Mouse (Mus musculus) neural tube, embryonic 15.5 days (tissue): Measurements from ENCODE around the gene Kdm1b. TPM values are rescaled to one million over a fixed set of nuclear protein-coding genes. Genes with fewer than 3 reads are reported as not detected.

Experiments
- ATAC-seq: fragments of 200-750 bp; cut with Nextera tagmentation; 2 replicates; pipeline ENCODE4 v1.8.0; 2017; ENCODE audit warnings: mild to moderate bottlenecking, moderate TSS enrichment, moderate library complexity; ENCODE audit not compliant: low FRiP score
- H3K27ac ChIP-seq: fragments of 300-500 bp; sonication (generic); replicated peaks from 2 replicates; pipeline ENCODE4 v1.5.1; 2015; ENCODE audit warnings: mild to moderate bottlenecking, inconsistent platforms
- H3K27me3 ChIP-seq: fragments of 300-500 bp; sonication (generic); replicated peaks from 2 replicates; pipeline ENCODE4 v1.6.1; 2015; ENCODE audit warnings: inconsistent platforms
- H3K36me3 ChIP-seq: fragments of 300-500 bp; sonication (generic); 2 replicates; pipeline ENCODE4 v1.6.1; 2015; ENCODE audit warnings: inconsistent platforms
- H3K4me1 ChIP-seq: fragments of 300-500 bp; sonication (generic); 2 replicates; pipeline ENCODE4 v1.6.1; 2015; ENCODE audit warnings: inconsistent platforms
- H3K4me2 ChIP-seq: fragments of 300-500 bp; sonication (generic); 2 replicates; pipeline ENCODE4 v1.6.1; 2015; ENCODE audit warnings: inconsistent platforms, mild to moderate bottlenecking, moderate library complexity
- H3K4me3 ChIP-seq: fragments of 300-500 bp; sonication (generic); replicated peaks from 2 replicates; pipeline ENCODE4 v1.5.1; 2015; ENCODE audit warnings: mild to moderate bottlenecking, inconsistent platforms
- H3K9ac ChIP-seq: fragments of 300-500 bp; sonication (generic); replicated peaks from 2 replicates; pipeline ENCODE4 v1.6.1; 2015; ENCODE audit warnings: mild to moderate bottlenecking, inconsistent platforms
- H3K9me3 ChIP-seq: fragments of 300-500 bp; sonication (generic); replicated peaks from 2 replicates; pipeline ENCODE4 v1.6.1; 2016; ENCODE audit warnings: inconsistent platforms
- WGBS: fragments of 180-500 bp; shearing (Covaris S2); methylation state at CpG from one replicate; pipeline ENCODE4 v1.1.7; 2015; ENCODE audit warnings: mixed read lengths; 5-methylcytosine and 5-hydroxymethylcytosine counted together
- polyA plus RNA-seq: library from polyadenylated mRNA; unstranded; fragments of >200 nt; fragmentation: Nextera tagmentation; extraction: Ambion mirVana; gene quantifications from 2 replicates; pipeline ENCODE4 v1.2.1, GENCODE M21; 2015

The Kdm1b gene
- polyA plus RNA-seq, result 13.6 and 15.4 TPM in 2 replicates

GRCm38 (mm10) chr13:47043030-47043680, at the start of gene Kdm1b:
TSS of gene Kdm1b (plus strand) at chr13:47043499.
- peaks cover 21% of the 10 kb centered on the region for H3K4me1 ChIP-seq
- H3K4me3 ChIP-seq, result peak within 1 kb of the TSS; percentile 96

GRCm38 (mm10) chr13:46997355-46997754, 45.9 kb upstream of the Kdm1b start:
- H3K27ac ChIP-seq, result no peak overlapping the region
- no peaks in the 10 kb centered on the region for H3K27me3 ChIP-seq
- no peak overlapping the region for H3K9ac ChIP-seq
- no peaks in the 10 kb centered on the region for H3K9me3 ChIP-seq
- H3K4me1 ChIP-seq, result no peaks in the 10 kb centered on the region
- WGBS, result 81% methylated on average over 4 of the region's 4 CpGs
- H3K36me3 ChIP-seq, result no peaks in the 10 kb centered on the region
- H3K4me2 ChIP-seq, result no peak overlapping the region
- no peak for ATAC-seq
- H3K4me3 ChIP-seq, result no peak overlapping the region

More at GRCm38 (mm10) chr13:47043030-47043680, at the start of gene Kdm1b:
- peak; percentile 95 for ATAC-seq
- peak within 1 kb of the TSS; percentile 91 for H3K9ac ChIP-seq
- H3K36me3 ChIP-seq, result peaks cover 3% of the 10 kb centered on the region; the same call in 1 of the 2 replicates
- no peaks in the 10 kb centered on the region for H3K9me3 ChIP-seq
- under 1% methylated on average over 48 of the region's 48 CpGs for WGBS
- H3K27me3 ChIP-seq, result no peaks in the 10 kb centered on the region
- peak within 1 kb of the TSS; percentile 85 for H3K27ac ChIP-seq
- peak within 1 kb of the TSS; percentile 99 for H3K4me2 ChIP-seq

GRCm38 (mm10) chr13:46999498-46999897, 43.8 kb upstream of the Kdm1b start:
- H3K27me3 ChIP-seq, result no peaks in the 10 kb centered on the region
- 69% methylated on average over 5 of the region's 5 CpGs for WGBS

GRCm38 (mm10) chr13:47001590-47001989, 41.7 kb upstream of the Kdm1b start:
- WGBS, result 94% methylated on average over 4 of the region's 4 CpGs
- H3K4me1 ChIP-seq, result no peaks in the 10 kb centered on the region
- ATAC-seq, result no peak

More at GRCm38 (mm10) chr13:46999498-46999897, 43.8 kb upstream of the Kdm1b start:
- Histone ChIP-seq H3K9me3 (no peaks in the 10 kb centered on the region), H3K9ac (no peak overlapping the region), H3K27ac (no peak overlapping the region), H3K36me3 (no peaks in the 10 kb centered on the region), H3K4me3 (no peak overlapping the region), H3K4me2 (no peak overlapping the region), H3K4me1 (no peaks in the 10 kb centered on the region)
- no peak for ATAC-seq

GRCm38 (mm10) chr13:47013740-47014139, 29.6 kb upstream of the Kdm1b start:
- Histone ChIP-seq H3K9ac (no peak overlapping the region), H3K4me3 (peak overlapping the region; percentile 59), H3K27ac (no peak overlapping the region), H3K27me3 (no peaks in the 10 kb centered on the region), H3K4me1 (peaks cover 17% of the 10 kb centered on the region), H3K4me2 (peak overlapping the region; percentile 99), H3K36me3 (peaks cover 11% of the 10 kb centered on the region; the same call in 1 of the 2 replicates), H3K9me3 (peaks cover 25% of the 10 kb centered on the region)
- WGBS, result 66% methylated on average over 10 of the region's 10 CpGs
- no peak for ATAC-seq

More at GRCm38 (mm10) chr13:47001590-47001989, 41.7 kb upstream of the Kdm1b start:
- no peak overlapping the region for H3K4me3 ChIP-seq
- no peaks in the 10 kb centered on the region for H3K36me3 ChIP-seq
- H3K4me2 ChIP-seq, result no peak overlapping the region
- no peaks in the 10 kb centered on the region for H3K27me3 ChIP-seq
- H3K27ac ChIP-seq, result no peak overlapping the region
- H3K9me3 ChIP-seq, result no peaks in the 10 kb centered on the region
- H3K9ac ChIP-seq, result no peak overlapping the region

- H3K4me1 ChIP-seq, result peaks cover 17% of the 10 kb centered on the region
- peaks cover 23% of the 10 kb centered on the region for H3K9me3 ChIP-seq
- H3K27ac ChIP-seq, result no peak within 1 kb of the TSS
These were observed 28.7 kb upstream of the Kdm1b start, which contains the start of gene Nhlrc1 for GRCm38 (mm10) chr13:47014334-47015194. TSS of gene Nhlrc1 (minus strand) at chr13:47014850.

GRCm38 (mm10) chr13:47015195-47015501, 28.2 kb upstream of the Kdm1b start:
- 79% methylated on average over 5 of the region's 5 CpGs for WGBS
- Histone ChIP-seq H3K9ac (0 out of 2 replicates have a peak overlapping the region, but pooled peaks have one; percentile 57), H3K36me3 (peaks cover 3% of the 10 kb centered on the region; the same call in 1 of the 2 replicates), H3K4me1 (peaks cover 17% of the 10 kb centered on the region), H3K4me2 (peak overlapping the region; percentile 99), H3K4me3 (peak overlapping the region; percentile 59), H3K9me3 (peaks cover 18% of the 10 kb centered on the region), H3K27ac (no peak overlapping the region), H3K27me3 (no peaks in the 10 kb centered on the region)
- no peak for ATAC-seq

More at GRCm38 (mm10) chr13:47014334-47015194, 28.7 kb upstream of the Kdm1b start, which contains the start of gene Nhlrc1:
- Histone ChIP-seq H3K27me3 (no peaks in the 10 kb centered on the region), H3K4me2 (peak within 1 kb of the TSS; percentile 99), H3K4me3 (peak within 1 kb of the TSS; percentile 59), H3K9ac (peak within 1 kb of the TSS; percentile 57), H3K36me3 (peaks cover 8% of the 10 kb centered on the region; the same call in 1 of the 2 replicates)
- WGBS, result 4% methylated on average over 69 of the region's 73 CpGs
- peak; percentile 93 for ATAC-seq

GRCm38 (mm10) chr13:47017259-47017658, 26.0 kb upstream of the Kdm1b start:
- 47% methylated on average over 5 of the region's 5 CpGs for WGBS
- ATAC-seq, result 0 out of 2 replicates have a peak, but pooled peaks have one; percentile 53
- no peak overlapping the region for H3K9ac ChIP-seq
- H3K9me3 ChIP-seq, result no peaks in the 10 kb centered on the region
- H3K4me1 ChIP-seq, result peaks cover 17% of the 10 kb centered on the region
- no peak overlapping the region for H3K4me3 ChIP-seq
- H3K36me3 ChIP-seq, result no peaks in the 10 kb centered on the region
- H3K27me3 ChIP-seq, result no peaks in the 10 kb centered on the region
- H3K4me2 ChIP-seq, result no peak overlapping the region
- H3K27ac ChIP-seq, result no peak overlapping the region

- no peaks in the 10 kb centered on the region for H3K27me3 ChIP-seq
- H3K4me2 ChIP-seq, result no peak overlapping the region
- WGBS, result 92% methylated on average over 7 of the region's 7 CpGs
- peaks cover 6% of the 10 kb centered on the region for H3K4me1 ChIP-seq
- no peak overlapping the region for H3K9ac ChIP-seq
- no peak overlapping the region for H3K4me3 ChIP-seq
- no peaks in the 10 kb centered on the region for H3K9me3 ChIP-seq
- no peak for ATAC-seq
- H3K27ac ChIP-seq, result no peak overlapping the region
- 0 out of 2 replicates have a peak, but pooled peaks cover 2% of the 10 kb centered on the region for H3K36me3 ChIP-seq
These were observed 23.5 kb upstream of the Kdm1b start for GRCm38 (mm10) chr13:47019774-47020173.

GRCm38 (mm10) chr13:47020798-47021197, 22.5 kb upstream of the Kdm1b start:
- no peaks in the 10 kb centered on the region for H3K9me3 ChIP-seq
- H3K4me3 ChIP-seq, result no peak overlapping the region
- no peaks in the 10 kb centered on the region for H3K27me3 ChIP-seq
- 0 out of 2 replicates have a peak, but pooled peaks cover 8% of the 10 kb centered on the region for H3K36me3 ChIP-seq
- no peaks in the 10 kb centered on the region for H3K4me1 ChIP-seq
- H3K4me2 ChIP-seq, result no peak overlapping the region
- WGBS, result 58% methylated on average over 7 of the region's 7 CpGs
- H3K27ac ChIP-seq, result no peak overlapping the region
- no peak overlapping the region for H3K9ac ChIP-seq
- no peak for ATAC-seq

- no peaks in the 10 kb centered on the region for H3K9me3 ChIP-seq
- H3K9ac ChIP-seq, result no peak overlapping the region
- WGBS, result 88% methylated on average over 17 of the region's 17 CpGs
- no peak for ATAC-seq
- H3K4me3 ChIP-seq, result no peak overlapping the region
- no peaks in the 10 kb centered on the region for H3K4me1 ChIP-seq
- no peak overlapping the region for H3K4me2 ChIP-seq
- peaks cover 6% of the 10 kb centered on the region; the same call in 1 of the 2 replicates for H3K36me3 ChIP-seq
- no peak overlapping the region for H3K27ac ChIP-seq
- no peaks in the 10 kb centered on the region for H3K27me3 ChIP-seq
These were observed 12.8 kb upstream of the Kdm1b start for GRCm38 (mm10) chr13:47030376-47031107.
